7 mouse cellular contexts compared by ENCODE assay signal in genomic region chr19:5389647-5390046, GRCm38 (mm10). TPM values are rescaled to one million over a fixed set of nuclear protein-coding genes. Genes with fewer than 3 reads are reported as not detected.
DNase-seq lines count a peak whose midpoint lies in the region; ATAC-seq and TF ChIP-seq lines count a peak whose summit lies in the region.

No protein-coding gene starts in this region.

- WGBS in heart, adult 2 months: 13% methylated on average over 12 of the region's 12 CpGs
- 16% methylated on average over 12 of the region's 12 CpGs for WGBS in kidney, embryonic 15.5 days

- no peaks in the 10 kb centered on the region for H3K9me3 ChIP-seq in E14TG2a.4 (ENCODE audit: low read length)
- H3K9me3 ChIP-seq in kidney, embryonic 15.5 days (replicated peaks): no peaks in the 10 kb centered on the region

- H3K27ac ChIP-seq in heart, adult 2 months: peak overlapping the region; percentile 36; the same call in 1 of the 2 replicates
- peak overlapping the region; percentile 93 for H3K27ac ChIP-seq in kidney, embryonic 15.5 days

- H3K36me3 ChIP-seq in E14TG2a.4 (ENCODE audit: insufficient read depth, low read length): peaks cover 51% of the 10 kb centered on the region
- peaks cover 3% of the 10 kb centered on the region; the same call in 1 of the 2 replicates for H3K36me3 ChIP-seq in heart, adult 2 months (ENCODE audit: control insufficient read depth, insufficient read depth, low read length)
- H3K36me3 ChIP-seq in kidney, embryonic 15.5 days: peaks cover 12% of the 10 kb centered on the region

- peak overlapping the region; percentile 79 for H3K4me2 ChIP-seq in kidney, embryonic 15.5 days

- H3K4me3 ChIP-seq in E14TG2a.4 (replicated peaks; ENCODE audit: low read length): peak overlapping the region; percentile 98
- H3K4me3 ChIP-seq in heart, adult 2 months: peak overlapping the region; percentile 99
- peak overlapping the region; percentile 84 for H3K4me3 ChIP-seq in kidney, embryonic 15.5 days (replicated peaks)

- H3K27me3 ChIP-seq in E14TG2a.4 (ENCODE audit: insufficient read depth, low read length): no peaks in the 10 kb centered on the region
- H3K27me3 ChIP-seq in heart, adult 2 months (ENCODE audit: control insufficient read depth, insufficient read depth, low read length): no peaks in the 10 kb centered on the region
- H3K27me3 ChIP-seq in kidney, embryonic 15.5 days: no peaks in the 10 kb centered on the region

- H3K9ac ChIP-seq in heart, adult 2 months (ENCODE audit: low read depth, low read length): peak overlapping the region; percentile 30
- H3K9ac ChIP-seq in kidney, embryonic 15.5 days: peak overlapping the region; percentile 86

- H3K79me2 ChIP-seq in heart, adult 2 months (replicated peaks; ENCODE audit: control insufficient read depth, insufficient read depth, low read length): peaks cover 3% of the 10 kb centered on the region

- peaks cover 75% of the 10 kb centered on the region for H3K4me1 ChIP-seq in E14TG2a.4 (replicated peaks; ENCODE audit: low read depth, low read length)
- H3K4me1 ChIP-seq in heart, adult 2 months (ENCODE audit: control insufficient read depth, insufficient read depth, low read length): peaks cover 5% of the 10 kb centered on the region
- H3K4me1 ChIP-seq in kidney, embryonic 15.5 days: peaks cover 33% of the 10 kb centered on the region

- TF ChIP-seq CTCF in E14TG2a.4 (conservative IDR thresholded peaks at IDR 0.05; ENCODE audit: low read length): no peak
- no peak for TF ChIP-seq CTCF in heart, adult 2 months (IDR thresholded peaks at IDR 0.05)

- no peak for TF ChIP-seq EP300 in heart, adult 2 months (IDR thresholded peaks at IDR 0.05; ENCODE audit: insufficient read depth, low read depth, low read length)

- no peak for TF ChIP-seq POLR2A in heart, adult 2 months (IDR thresholded peaks at IDR 0.05; ENCODE audit: insufficient read depth, low read depth, low read length)

- intact Hi-C loops in heart, adult 2 months (cut with DNase I): loop anchor here (2.0 to 10.0 kb wide), 3 partner anchors 35 to 295 kb away; partner anchors contain the start of genes AI837181, Drap1, Map3k11 and Mus81

- ATAC-seq in kidney, embryonic 15.5 days (replicated peaks; ENCODE audit: low FRiP score): no peak; the same call in 1 of the 2 replicates

- DNase-seq in adrenal gland, postnatal 36 days: peak; percentile 19 to 58
- peak; percentile 49 to 61 for DNase-seq in heart, adult 2 months
- DNase-seq in lung, postnatal 36 days: peak; percentile 60
- DNase-seq in spleen, postnatal 4 days (ENCODE audit: low spot score in 2 of 2): peak; percentile 54 to 83
- DNase-seq in layer of hippocampus, postnatal 10 days (ENCODE audit: low spot score in 2 of 2): no peak

RNA-seq across cellular contexts. Expression of gene Sart1, which starts 1.1 kb away (rescaled TPM):
- total RNA-seq in adrenal gland, postnatal 36 days (2021): 10 to 100 TPM; 79.1 to 86.5 TPM
- total RNA-seq in heart, adult 2 months (2021): 10 to 100 TPM; 47.3 to 51.8 TPM
- polyA plus RNA-seq in heart, adult 2 months (2012; rRNA removed): 10.6 and 22.1 TPM in 2 replicates
- polyA plus RNA-seq in kidney, embryonic 15.5 days (2015; fragmentation: Nextera tagmentation; extraction: Ambion mirVana): 82.0 and 87.6 TPM in 2 replicates
- 10 to 100 TPM; 84.3 to 95.6 TPM for total RNA-seq in layer of hippocampus, postnatal 10 days (2021)

RNA-seq across cellular contexts. Expression of gene Tsga10ip, which starts 12.7 kb away (rescaled TPM):
- not detected for total RNA-seq in adrenal gland, postnatal 36 days (2021)
- total RNA-seq in heart, adult 2 months (2021): under 1 TPM; 0.39 to 0.52 TPM
- 0.08 TPM in 1 of 2 replicates, not detected in the other for polyA plus RNA-seq in heart, adult 2 months (2012; rRNA removed)
- polyA plus RNA-seq in kidney, embryonic 15.5 days (2015; fragmentation: Nextera tagmentation; extraction: Ambion mirVana): 0.30 and 0.57 TPM in 2 replicates
- under 1 TPM in 1 of 2 experiments, not detected in 1; 0.85 TPM for total RNA-seq in layer of hippocampus, postnatal 10 days (2021)

RNA-seq across cellular contexts. Expression of gene Banf1, which starts 22.7 kb away (rescaled TPM):
- total RNA-seq in adrenal gland, postnatal 36 days (2021): 100 to 1,000 TPM; 152 to 165 TPM
- total RNA-seq in heart, adult 2 months (2021): 100 to 1,000 TPM; 113 to 133 TPM
- polyA plus RNA-seq in heart, adult 2 months (2012; rRNA removed): 148 and 173 TPM in 2 replicates
- 477 and 508 TPM in 2 replicates for polyA plus RNA-seq in kidney, embryonic 15.5 days (2015; fragmentation: Nextera tagmentation; extraction: Ambion mirVana)
- total RNA-seq in layer of hippocampus, postnatal 10 days (2021): 100 to 1,000 TPM; 110 to 114 TPM

RNA-seq across cellular contexts. Expression of gene Eif1ad, which starts 23.1 kb away (rescaled TPM):
- total RNA-seq in adrenal gland, postnatal 36 days (2021): 10 to 100 TPM; 24.4 to 26.1 TPM
- 10 to 100 TPM; 16.3 to 19.5 TPM for total RNA-seq in heart, adult 2 months (2021)
- 18.5 and 28.1 TPM in 2 replicates for polyA plus RNA-seq in heart, adult 2 months (2012; rRNA removed)
- polyA plus RNA-seq in kidney, embryonic 15.5 days (2015; fragmentation: Nextera tagmentation; extraction: Ambion mirVana): 58.4 and 59.3 TPM in 2 replicates
- 10 to 100 TPM; 25.9 to 28.3 TPM for total RNA-seq in layer of hippocampus, postnatal 10 days (2021)

RNA-seq across cellular contexts. Expression of gene Drap1, which starts 35.1 kb away (rescaled TPM):
- total RNA-seq in adrenal gland, postnatal 36 days (2021): 100 to 1,000 TPM; 250 to 263 TPM
- 100 to 1,000 TPM; 278 to 344 TPM for total RNA-seq in heart, adult 2 months (2021)
- polyA plus RNA-seq in heart, adult 2 months (2012; rRNA removed): 175 and 189 TPM in 2 replicates
- polyA plus RNA-seq in kidney, embryonic 15.5 days (2015; fragmentation: Nextera tagmentation; extraction: Ambion mirVana): 248 and 250 TPM in 2 replicates
- total RNA-seq in layer of hippocampus, postnatal 10 days (2021): 100 to 1,000 TPM; 234 to 244 TPM

Comparison
In these comparisons a context has a peak if more than half of its experiments do, and no peak if none do; other contexts are left out.
1. DNase-seq: peak in adrenal gland, postnatal 36 days (2 of 2), heart, adult 2 months (2 of 2), lung, postnatal 36 days (single experiment) and spleen, postnatal 4 days (2 of 2); none in layer of hippocampus, postnatal 10 days (0 of 2).
2. Peak in every context shown above with its lines, with median percentiles within 50 percentile points of each other: H3K4me3 ChIP-seq.